Mouse (Mus musculus) left cerebral cortex, adult 18-20 months (tissue): ENCODE data around the gene Myo5a. TPM values are rescaled to one million over a fixed set of nuclear protein-coding genes. Genes with fewer than 3 reads are reported as not detected.

Experiments used
- DNase-seq, 2 experiments: peaks; one replicate each; pipeline ENCODE4 v3.0.0; 2021 to 2022; ENCODE audit warnings: low spot score in 2 of 2, mixed read lengths in 1 of 2
- total RNA-seq, 2 experiments: library from RNA; stranded (reverse); gene quantifications; 2 replicates each; pipeline ENCODE4 v1.2.3; 2021

Gene Myo5a
- total RNA-seq, 2 experiments from 2014 or later = 282 to 297 TPM

GRCm38 (mm10) chr9:75196335-75196734, 125.5 kb downstream of the Myo5a start:
- DNase-seq = peak; percentile 36 to 48

DNA sequence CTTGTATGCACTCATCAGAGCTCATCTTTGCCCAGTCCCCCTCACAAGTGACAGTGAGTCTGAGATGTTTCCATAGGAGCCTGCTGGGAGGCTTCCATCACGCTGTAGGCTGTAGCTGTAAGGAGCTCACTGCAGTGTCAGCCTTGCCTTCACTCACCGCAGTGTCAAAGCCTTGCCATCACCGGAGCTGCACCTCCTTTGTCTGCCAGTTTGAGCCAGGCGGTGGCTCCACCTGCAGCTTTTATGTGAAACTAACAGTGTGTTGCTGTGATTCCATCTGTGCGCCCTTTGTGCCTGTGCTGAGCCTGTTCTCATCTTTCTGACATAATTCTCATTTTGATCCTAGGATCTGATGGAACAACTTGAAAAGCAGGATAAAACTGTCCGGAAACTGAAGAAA, 126.5 kb downstream of the Myo5a start:
- DNase-seq = peak in 1 of 2 experiments; percentile 46

DNA sequence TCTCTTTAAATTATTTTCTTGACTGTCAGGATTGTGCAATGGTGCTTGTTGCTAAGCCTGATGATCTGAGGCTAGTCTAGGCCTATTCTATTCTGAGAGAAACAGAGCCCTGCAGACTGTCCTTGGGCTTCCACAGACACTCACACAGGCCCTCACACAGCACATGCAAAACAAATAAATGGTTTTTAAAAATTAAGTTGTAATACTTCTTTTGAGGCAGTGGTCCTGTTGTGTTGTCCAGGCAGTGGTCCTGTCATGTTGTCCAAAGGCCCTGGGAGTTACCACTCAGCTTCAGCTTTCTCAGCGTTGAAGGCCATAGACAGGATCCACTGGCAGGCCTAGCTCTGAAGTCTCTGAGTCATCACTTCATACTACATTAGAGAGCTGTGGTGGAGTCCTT, 130.7 kb downstream of the Myo5a start:
- DNase-seq = no peak

DNA sequence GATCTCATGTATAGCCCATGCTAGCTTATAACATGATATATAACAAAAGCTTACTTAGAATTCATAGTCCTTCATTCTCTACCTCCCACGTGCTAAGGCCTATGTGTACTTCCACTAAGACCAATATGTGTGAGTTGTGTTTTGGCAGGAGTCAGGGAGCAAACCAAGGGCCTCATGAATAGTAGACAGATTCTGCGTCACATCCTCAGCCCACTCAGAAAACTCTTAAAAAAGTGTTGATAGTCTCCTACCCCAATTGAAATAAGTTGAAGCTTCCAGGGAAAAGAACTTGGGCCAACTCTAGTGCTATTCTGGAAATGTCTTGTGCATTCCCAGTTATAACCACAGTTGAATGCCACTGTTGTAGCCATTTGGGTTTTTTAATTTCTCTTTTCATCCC, 131.2 kb downstream of the Myo5a start:
- DNase-seq = no peak

DNA sequence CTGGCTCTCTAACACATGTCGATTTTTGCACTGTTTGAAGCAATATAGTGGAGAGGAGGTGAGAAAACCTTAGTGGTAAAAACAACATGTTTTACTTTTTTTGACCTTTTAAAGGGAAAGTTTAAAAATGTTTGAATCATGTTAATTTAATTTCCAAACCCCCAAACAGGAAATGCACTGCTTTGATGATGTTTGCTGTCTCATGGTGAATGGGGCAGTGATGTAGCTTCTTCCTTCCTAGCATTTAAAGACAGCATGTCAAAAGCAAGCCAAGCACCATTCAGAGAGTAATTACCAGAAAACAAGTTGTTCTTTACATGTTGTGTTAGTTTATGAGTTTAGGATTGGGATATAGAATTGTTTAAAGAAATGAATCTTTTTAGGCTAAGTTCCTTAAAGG, 138.4 kb downstream of the Myo5a start:
- no peak for DNase-seq

- DNase-seq = no peak
Measured at GRCm38 (mm10) chr9:75210269-75210668, 139.5 kb downstream of the Myo5a start.

- DNase-seq = no peak
Measured at GRCm38 (mm10) chr9:75214743-75215413, 144.1 kb downstream of the Myo5a start.

DNA sequence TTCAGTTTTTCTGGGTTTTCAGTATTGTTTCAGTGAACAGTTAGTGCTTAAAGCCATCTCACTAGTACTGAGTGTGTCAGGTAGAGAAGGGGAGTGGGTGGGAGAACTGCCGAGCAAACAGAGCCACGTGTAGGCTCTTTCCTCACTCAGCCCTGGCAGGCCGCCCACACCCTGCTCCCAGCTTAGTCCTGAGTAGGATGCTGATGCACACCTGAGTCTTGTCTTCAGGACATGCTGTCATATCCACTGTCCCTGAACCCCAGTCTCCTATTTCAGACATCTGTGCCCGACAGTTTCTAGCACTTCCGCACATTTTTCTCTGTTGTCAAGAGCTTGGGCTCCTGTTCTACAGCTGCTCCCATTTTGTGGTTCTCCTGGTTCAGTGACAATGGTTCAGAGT, 149.1 kb downstream of the Myo5a start:
- DNase-seq = peak; percentile 62

- no peak for DNase-seq
Measured at GRCm38 (mm10) chr9:75221420-75222287, 150.8 kb downstream of the Myo5a start.

DNA sequence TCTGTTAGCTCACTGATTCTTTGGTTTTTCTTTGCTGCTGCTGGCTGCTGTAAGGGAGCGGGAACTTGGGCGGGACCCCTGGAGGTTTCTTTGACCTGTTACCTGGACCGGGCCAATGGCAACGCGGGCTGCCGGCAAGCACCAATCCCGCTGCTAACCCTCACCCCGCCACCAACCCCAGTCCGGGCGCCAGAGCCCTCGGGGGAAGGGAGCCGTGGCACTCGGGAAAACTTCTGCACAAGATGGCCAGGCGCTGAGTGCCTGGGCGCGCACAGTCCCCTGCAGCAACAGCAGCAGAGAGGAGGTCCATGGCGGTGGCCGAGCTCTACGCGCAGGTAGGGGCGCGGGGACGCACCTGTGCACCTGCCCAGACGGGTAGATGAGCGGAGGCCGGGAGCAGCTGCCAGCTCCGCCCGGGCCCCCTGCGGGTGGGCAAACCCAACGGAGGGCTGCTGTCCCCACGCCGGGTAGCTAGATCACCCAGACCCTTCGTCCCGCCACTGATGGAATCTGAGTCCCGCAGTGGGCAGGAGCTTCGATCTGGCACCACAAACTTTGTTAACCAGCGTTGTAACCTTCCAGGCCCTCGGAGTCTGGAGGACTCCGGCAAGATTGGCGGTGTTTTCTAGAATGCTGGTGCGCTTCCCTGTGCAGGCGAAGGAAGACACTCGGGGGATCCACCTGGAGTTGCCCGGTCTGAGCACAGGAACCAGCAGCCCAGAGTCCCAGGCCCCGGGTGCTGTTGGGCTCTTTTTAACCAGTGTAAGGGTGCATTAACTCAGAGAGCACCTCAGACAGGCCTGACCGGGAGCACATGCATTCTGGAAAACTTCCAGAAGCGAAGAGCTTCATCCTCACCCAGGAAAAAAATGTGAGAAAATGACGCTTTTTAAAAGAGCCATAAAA, 161.3 kb downstream of the Myo5a start, which contains the start of gene Myo5c:
Gene Myo5c, plus strand, starts transcription at position 180 of the 906 bp plus-strand sequence.
- no peak for DNase-seq

- no peak for DNase-seq
Measured at GRCm38 (mm10) chr9:75232860-75233259, 162.0 kb downstream of the Myo5a start.

DNA sequence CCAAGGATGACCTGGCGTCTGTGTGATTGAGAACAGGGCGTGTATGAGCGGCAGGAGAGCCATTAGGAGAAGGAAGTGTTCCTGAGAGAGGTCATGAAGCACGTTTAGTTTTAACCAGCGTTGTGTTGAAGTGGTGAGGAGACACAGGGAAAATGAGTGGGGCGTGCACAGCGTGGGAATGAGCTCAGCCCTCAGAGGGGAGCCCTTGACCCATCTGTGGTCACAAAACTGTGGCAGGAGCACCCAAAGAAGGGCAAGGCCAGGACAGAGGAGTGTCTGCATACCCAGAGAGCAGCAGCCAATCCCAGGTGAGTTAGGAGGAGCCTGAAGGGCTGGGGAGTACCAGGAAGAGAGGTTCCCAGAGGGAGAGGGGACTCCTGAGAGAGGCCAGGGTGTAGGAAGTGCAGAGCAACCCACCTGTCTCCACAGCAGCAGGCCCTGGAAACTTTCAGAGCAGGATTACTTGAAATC, 163.5 kb downstream of the Myo5a start:
- no peak for DNase-seq

GRCm38 (mm10) chr9:75234983-75235627, 164.3 kb downstream of the Myo5a start:
- peak in 1 of 2 experiments; percentile 55 for DNase-seq

DNA sequence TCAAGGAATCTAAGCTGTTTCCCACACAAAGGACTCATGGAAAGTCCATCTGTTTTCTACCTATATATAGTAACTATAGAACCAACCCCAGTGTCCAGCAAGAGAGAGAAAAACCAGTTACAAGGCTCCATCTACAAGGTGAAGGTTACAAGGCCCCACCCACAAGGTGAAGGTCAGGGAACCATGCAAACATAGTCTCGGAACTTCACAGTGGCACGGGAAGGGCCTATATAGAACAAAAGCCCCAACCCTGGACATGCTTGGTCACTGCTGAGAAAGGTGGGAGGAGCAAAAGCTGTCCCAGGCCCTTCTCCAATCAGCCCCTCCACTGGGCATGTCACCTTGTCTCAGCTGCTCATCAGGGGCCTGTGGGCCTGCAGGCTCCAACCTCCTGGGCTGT, 164.9 kb downstream of the Myo5a start:
- no peak for DNase-seq

DNA sequence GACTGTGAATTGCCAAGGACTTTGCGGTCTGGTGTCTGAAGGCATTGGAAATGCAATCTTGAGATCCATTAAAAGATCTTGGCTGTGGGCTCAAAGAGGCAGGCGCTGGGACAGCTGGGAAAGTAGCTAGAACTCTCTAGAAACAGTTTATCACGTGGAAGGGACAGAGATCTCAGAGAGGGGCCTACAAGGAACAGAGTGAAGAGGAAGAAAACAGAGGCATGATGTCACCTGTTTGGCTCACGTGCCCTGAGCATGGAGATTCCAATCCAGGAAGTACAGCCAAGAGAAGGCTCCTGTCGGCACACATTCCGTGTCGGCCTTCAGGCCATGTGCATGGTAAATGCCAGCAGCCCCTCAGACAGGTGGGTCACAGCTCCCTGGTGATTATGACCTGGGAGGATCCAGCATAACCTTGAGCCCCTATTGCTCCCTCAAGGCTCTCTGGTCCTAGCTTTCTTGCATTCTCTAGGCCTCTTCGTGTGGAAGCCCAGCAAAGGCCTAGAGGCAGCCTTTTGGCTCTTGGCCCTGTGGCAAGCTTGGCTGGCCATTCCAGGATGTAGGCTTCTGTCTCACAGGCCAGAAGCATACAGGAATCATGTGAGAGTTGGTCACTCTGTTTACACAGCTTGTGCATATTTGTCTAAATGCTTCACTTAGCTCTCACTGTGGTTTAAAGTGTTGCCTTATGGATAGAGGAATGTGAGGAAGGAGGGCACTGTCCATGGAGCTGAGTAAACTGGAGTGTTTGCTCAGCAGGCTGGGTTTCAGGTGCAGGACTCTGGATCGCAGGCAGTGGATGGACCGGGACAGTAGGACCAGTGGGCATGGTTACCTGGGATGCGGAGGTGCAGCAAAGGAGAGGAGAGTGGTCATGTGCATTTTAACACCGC, 165.8 kb downstream of the Myo5a start:
- DNase-seq = no peak

GRCm38 (mm10) chr9:75238179-75238578, 167.4 kb downstream of the Myo5a start:
- DNase-seq = no peak

DNA sequence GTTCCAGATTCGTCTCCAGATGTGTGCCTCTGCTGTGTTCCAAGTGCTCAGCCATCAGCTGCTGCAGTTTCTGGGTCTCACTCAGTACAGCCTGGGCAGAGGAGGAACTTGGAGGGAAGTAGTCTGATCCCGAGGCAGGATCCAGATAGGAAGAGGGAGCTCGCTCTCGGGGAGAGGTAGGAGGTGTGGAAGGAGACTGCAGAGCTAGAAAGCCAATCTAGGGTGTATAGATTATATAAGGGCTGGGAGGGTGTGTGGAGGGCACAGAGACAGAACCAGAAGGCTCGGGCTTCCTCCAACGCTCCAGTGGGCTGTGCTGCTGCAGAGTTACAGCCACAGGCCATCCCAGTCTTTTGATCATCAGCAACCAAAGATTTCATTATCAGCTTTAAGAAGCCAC, 172.2 kb downstream of the Myo5a start:
- peak; percentile 60 to 71 for DNase-seq

- no peak for DNase-seq
Measured at GRCm38 (mm10) chr9:75243730-75244406, 173.1 kb downstream of the Myo5a start.

- DNase-seq = no peak
Measured at GRCm38 (mm10) chr9:75244527-75244926, 173.7 kb downstream of the Myo5a start.
